Mouse (Mus musculus) c-Kit-positive CD71-negative TER-119-negative erythroid progenitor cells, embryonic 14.5 days (primary cell): ENCODE measurements around the gene Nsun3.
"Not testable (repeated sequence)": the region's sequence is repeated elsewhere in the genome, so short reads cannot be mapped to it uniquely, and the experiment has no call there.

Source experiments
- DNase-seq: peaks from one replicate; pipeline ENCODE4 v3.0.0-alpha.2; 2013; ENCODE audit warnings: low read depth

The Nsun3 gene

GRCm38 (mm10) chr16:62753079-62753478 is 33.5 kb downstream of the Nsun3 start:
- DNase-seq = no peak

- DNase-seq = no peak
Observed at GRCm38 (mm10) chr16:62745875-62746274, 40.7 kb downstream of the Nsun3 start.

- no peak for DNase-seq
Observed at GRCm38 (mm10) chr16:62734359-62734758, 52.3 kb downstream of the Nsun3 start.

GRCm38 (mm10) chr16:62730291-62730690 is 56.3 kb downstream of the Nsun3 start:
- DNase-seq = no peak

GRCm38 (mm10) chr16:62729846-62730245 is 56.8 kb downstream of the Nsun3 start:
- DNase-seq = no peak

- not testable (repeated sequence) for DNase-seq
Observed at GRCm38 (mm10) chr16:62718255-62718654, 68.4 kb downstream of the Nsun3 start.

- DNase-seq = no peak
Observed at GRCm38 (mm10) chr16:62690436-62690835, 96.2 kb downstream of the Nsun3 start.

- no peak for DNase-seq
Observed at GRCm38 (mm10) chr16:62686073-62686472, 100.5 kb downstream of the Nsun3 start.

- DNase-seq = no peak
Observed at GRCm38 (mm10) chr16:62685494-62685893, 101.1 kb downstream of the Nsun3 start.
